Mouse (Mus musculus) mouse trophoblast stem cell (cell line): ENCODE data around the gene Cdkl4.
"Not testable (repeated sequence)": the region's sequence is repeated elsewhere in the genome, so short reads cannot be mapped to it uniquely, and the experiment has no call there.

ENCODE experiments used
- in situ Hi-C, 2 experiments: fragments of 300-500 bp; cut with MseI, MboI; formaldehyde crosslinking; loops; 2 replicates in 1 of 2; 3 replicates in 1 of 2; pipeline ENCODE4 v1.15.1; 2025

The Cdkl4 gene

DNA sequence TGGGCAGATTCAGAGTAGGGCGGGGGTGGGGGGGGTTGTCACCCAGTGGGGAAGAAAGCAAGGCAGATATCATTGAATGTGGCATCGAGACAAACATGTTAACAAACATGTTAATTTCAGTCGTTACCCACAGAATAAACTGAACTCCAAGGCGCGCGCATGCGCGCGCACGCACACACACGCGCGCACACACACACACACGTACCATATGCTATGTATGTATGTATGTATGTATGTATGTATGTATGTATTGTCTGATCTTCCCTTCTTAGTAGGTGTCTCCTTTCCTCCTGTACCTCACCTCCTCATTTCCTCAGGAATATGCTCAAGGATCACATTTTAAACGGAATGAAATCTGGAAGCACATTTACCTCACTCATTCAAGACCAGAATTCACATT, at the start of gene Cdkl4:
TSS of gene Cdkl4 (minus strand) at position 175 of the 400 bp plus-strand sequence.
- in situ Hi-C loops: loop anchor here in 1 of 2 experiments (25.0 kb wide), 1 partner anchor 410 kb away; no protein-coding TSS in a partner anchor

DNA sequence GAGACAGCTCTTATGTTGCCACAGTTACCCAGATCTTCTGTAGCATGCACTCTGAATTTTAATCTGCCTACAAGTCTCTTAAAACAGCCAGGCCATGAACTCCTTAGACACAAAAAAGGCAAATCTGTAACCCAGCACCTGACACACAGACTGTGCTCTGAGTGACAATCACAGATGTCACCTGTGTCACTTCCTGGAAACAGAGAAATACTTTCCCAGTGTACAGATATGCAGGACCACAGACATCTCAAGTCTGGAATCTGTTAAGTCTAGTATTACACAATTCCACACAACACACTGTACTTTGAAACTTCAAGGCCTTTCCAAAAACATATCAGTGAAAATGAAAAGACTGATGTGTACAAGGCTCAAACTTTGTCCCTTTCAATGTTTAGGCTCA, 47.4 kb upstream of the Cdkl4 start:
- in situ Hi-C loops: no loop called here

- in situ Hi-C loops: no loop called here
These were observed 44.1 kb upstream of the Cdkl4 start for GRCm38 (mm10) chr17:80621691-80622090.

- in situ Hi-C loops: no loop called here
These were observed 43.3 kb upstream of the Cdkl4 start for GRCm38 (mm10) chr17:80620786-80621423.

GRCm38 (mm10) chr17:80619556-80619955, 41.9 kb upstream of the Cdkl4 start:
- in situ Hi-C loops: no loop called here

- in situ Hi-C loops: no loop called here
These were observed 41.3 kb upstream of the Cdkl4 start for GRCm38 (mm10) chr17:80618890-80619289.

DNA sequence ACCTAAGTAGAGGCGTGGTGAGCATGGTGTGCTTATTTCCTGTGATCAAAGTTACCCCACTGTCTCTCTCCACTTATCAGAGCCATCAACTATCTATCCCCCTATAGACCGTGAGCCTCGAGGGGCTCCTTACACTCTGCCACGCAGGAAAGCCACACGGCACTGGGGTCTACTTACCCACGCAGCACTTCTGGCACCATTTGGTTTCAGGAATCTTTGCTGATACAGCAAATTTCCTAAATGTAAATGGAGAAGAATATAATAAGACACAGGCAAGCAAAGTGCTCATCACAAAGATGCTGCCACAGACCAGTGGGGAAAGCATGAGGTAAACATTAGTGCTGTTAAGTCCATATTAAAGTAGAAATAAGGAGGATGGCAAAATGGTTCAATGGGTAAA, 26.2 kb upstream of the Cdkl4 start:
- in situ Hi-C loops: loop anchor here in 1 of 2 experiments (10.0 kb wide), 1 partner anchor 371 kb away; no protein-coding TSS in a partner anchor

DNA sequence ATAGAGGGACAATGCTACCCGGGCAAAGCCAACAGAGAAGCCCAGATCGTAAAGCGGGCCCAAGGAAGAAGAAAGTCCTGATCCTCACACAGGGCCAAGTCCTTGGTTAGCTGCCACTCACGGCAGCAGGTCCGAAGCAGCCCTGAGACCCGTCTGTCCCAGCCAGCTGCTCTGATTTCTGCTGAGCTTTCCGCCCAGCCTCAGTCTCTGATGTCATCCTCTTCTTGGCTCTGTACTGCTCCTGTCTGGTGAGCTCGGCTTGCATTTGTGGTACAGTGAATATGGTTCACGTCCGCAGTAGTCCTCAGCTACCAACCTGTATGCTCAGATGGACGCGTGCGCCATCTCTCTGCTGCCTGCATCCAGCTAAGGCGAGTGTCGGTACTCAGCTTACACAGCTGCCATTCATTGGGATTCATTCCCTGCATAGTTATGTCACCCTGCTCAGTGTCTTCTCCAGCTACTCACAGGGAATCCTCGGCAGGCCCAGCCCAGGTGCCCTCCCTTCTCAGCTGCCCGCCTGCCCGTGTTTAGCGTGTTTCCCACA, 25.5 kb upstream of the Cdkl4 start:
- in situ Hi-C loops: loop anchor here in 1 of 2 experiments (10.0 kb wide), 1 partner anchor 372 kb away; no protein-coding TSS in a partner anchor

- in situ Hi-C loops: loop anchor here in 1 of 2 experiments (10.0 kb wide), 1 partner anchor 373 kb away; no protein-coding TSS in a partner anchor
These were observed 23.8 kb upstream of the Cdkl4 start for GRCm38 (mm10) chr17:80601371-80601770.

DNA sequence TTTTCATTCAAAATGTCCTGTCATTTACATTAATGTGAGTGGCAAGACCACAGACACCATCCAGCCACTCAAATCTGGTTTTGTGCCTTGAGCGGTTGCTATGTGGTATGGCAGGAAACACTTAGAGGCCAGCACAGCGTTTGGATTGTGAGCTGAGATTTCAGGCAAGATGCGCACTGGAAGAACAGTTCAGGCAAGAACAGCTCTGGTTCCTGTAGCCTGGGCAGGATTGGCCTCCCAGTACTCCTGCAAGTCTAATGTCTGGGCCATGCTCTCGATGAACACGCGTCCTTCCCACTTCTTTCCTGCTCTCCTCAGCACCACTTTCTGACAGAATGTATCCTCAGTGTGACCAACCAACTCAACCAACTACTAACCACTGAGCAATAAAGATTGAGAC, 5.4 kb upstream of the Cdkl4 start:
- in situ Hi-C loops: loop anchor here in 1 of 2 experiments (25.0 kb wide), 1 partner anchor 404 kb away; no protein-coding TSS in a partner anchor

DNA sequence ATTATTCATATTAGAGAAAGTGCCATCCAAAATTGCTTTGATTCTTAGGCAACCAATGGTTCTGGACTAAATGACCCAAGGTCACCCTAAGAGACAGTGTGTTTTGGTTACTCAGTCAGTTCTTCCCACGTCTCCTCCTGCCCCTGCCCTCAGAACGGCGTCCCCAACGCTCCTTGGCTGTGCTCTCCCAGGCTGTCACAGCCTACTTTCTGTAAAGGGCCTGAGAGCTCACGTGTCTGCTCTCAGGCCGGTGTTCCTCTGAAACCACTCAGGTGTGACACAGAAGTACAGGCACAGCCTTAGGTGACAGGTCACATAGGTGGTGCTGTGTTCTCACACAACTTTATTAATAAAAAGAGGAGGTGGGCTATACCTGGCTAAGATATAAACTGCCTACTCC, 2.3 kb upstream of the Cdkl4 start:
- in situ Hi-C loops: loop anchor here in 1 of 2 experiments (25.0 kb wide), 1 partner anchor 407 kb away; no protein-coding TSS in a partner anchor

GRCm38 (mm10) chr17:80579089-80579488, 1.5 kb upstream of the Cdkl4 start:
- in situ Hi-C loops: loop anchor here in 1 of 2 experiments (25.0 kb wide), 1 partner anchor 408 kb away; no protein-coding TSS in a partner anchor

DNA sequence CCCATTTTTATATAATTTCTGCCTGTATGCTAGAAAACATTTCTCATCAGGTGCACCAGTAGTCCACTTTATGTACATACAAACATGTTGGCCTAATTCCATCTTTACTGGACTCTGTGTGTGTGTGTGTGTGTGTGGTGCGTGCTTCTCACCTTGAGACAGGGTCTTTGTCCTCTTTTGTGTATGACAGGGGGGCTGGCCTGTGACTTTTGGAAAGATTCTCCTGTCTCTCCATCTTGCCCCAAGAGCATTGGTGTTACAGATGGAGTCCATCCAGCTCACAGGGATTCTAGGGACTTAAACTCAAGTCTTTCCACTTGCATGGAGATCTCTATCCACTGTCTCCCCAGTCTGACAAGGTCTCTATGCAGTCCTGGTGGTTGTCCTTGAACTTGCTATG, 428 bp upstream of the Cdkl4 start:
- in situ Hi-C loops: loop anchor here in 1 of 2 experiments (25.0 kb wide), 1 partner anchor 409 kb away; no protein-coding TSS in a partner anchor

- in situ Hi-C loops: loop anchor here in 1 of 2 experiments (25.0 kb wide), 1 partner anchor 410 kb away; no protein-coding TSS in a partner anchor
These were observed 399 bp downstream of the Cdkl4 start for GRCm38 (mm10) chr17:80577214-80577613.

DNA sequence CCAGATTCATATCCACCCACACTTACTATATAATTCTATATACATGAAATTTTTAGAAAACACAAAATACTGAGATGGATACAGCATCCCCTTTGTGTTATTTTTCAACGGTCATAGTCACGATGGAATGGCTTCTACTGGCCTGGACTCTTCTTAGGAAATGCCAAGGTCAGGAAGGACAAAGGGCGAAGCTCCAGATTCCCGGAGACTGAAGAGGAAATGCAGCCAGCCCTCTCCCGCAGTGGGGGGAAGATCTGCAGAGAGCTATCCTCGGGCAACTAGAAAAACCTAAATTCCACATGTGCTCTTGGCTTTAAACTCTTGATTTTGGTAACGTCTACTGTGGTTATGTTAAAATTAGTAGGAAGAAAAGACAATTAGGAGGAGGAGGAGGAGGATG, 2.6 kb downstream of the Cdkl4 start:
- in situ Hi-C loops: loop anchor here in 1 of 2 experiments (25.0 kb wide), 1 partner anchor 412 kb away; no protein-coding TSS in a partner anchor

- in situ Hi-C loops: no loop called here
These were observed 3.1 kb downstream of the Cdkl4 start for GRCm38 (mm10) chr17:80574471-80574965.

DNA sequence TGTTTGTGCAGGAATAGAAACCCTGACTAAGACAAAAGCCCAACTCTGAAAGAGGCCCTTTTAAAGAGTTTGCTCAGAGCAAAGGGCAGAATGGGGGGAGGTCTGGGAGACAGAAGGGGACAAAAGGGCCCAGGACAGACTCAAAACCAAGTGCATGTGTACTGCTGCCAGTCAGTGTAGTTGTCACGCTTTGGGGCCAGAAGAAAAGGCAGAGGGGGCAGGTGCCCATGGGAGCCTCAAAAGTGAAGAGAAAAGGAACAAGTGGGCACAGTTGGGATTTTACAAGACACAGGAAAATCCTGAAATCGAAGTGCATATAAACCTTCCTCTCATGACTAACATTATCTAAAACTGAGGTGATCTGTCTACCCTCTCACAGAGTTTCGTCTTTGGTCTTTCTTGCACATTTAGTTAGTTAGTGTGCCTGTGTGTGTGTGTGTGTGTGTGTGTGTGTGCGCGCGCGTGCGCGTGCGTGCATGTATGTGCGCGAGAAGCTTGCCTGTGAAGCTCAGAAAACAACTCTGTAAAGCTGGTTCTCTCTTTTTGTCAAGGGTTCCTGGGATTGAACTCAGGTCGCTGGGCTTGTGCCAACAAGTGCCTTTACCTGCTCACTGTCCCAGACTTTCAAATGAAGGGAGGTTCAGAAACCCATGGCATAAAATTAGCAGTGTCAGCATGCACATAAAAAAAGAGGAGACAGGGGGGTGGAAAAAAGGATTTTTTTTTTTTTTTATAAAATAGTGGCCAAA, 5.3 kb downstream of the Cdkl4 start:
- in situ Hi-C loops: no loop called here

DNA sequence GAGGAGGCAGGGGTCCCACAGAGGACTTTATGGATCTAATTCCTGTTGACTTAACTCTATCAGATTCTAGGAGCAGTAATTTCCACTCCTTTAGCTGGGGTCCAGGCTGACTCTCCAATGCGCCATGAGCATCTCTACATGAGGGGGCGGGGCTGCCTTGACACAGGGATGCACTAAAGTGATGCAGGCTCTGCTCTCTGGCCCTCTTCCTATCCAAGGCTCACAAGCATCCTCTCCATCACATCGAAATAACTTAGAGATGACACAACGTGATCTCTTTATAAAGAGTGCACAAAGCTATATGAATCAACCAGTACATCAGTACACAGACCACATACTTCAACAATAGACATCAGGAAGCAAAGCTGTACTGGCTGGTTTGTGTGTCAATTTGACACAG, 6.2 kb downstream of the Cdkl4 start:
- in situ Hi-C loops: no loop called here

- in situ Hi-C loops: not testable (repeated sequence)
These were observed 7.9 kb downstream of the Cdkl4 start for GRCm38 (mm10) chr17:80569718-80570117.

GRCm38 (mm10) chr17:80568842-80569601, 8.6 kb downstream of the Cdkl4 start:
- in situ Hi-C loops: no loop called here

DNA sequence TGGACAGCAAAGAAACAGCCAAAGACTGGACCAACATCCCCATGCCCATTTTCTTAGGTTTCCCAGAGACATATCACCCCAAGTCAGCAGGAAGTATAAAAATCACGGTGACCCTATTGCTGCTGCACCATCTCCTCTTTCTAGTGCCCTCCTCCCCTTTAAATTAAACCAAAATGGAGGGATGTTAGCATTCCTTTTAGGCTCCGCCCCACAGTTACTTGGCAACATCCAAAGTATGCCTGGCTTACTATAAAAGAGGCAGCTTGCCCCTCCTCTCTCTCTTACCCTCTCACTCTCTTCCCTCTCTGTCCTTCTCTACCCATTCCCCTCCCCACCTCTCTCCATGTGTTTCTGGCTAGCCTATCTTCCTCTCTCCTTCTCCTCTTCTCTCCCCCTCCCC, 9.2 kb downstream of the Cdkl4 start:
- in situ Hi-C loops: no loop called here
